Mouse (Mus musculus) C2C12 (cell line): ENCODE measurements around the gene Nudcd3. TPM values are rescaled to one million over a fixed set of nuclear protein-coding genes. Genes with fewer than 3 reads are reported as not detected.

Experiments used
- H3K27me3 ChIP-seq: one replicate; pipeline ENCODE4 v1.6.1; 2011; ENCODE audit not compliant: control insufficient read depth, insufficient read depth, insufficient read length
- H3K36me3 ChIP-seq: one replicate; pipeline ENCODE4 v1.6.1; 2011; ENCODE audit not compliant: control insufficient read depth, insufficient read depth
- H3K4me3 ChIP-seq: one replicate; pipeline ENCODE4 v1.5.1; 2011; ENCODE audit warnings: mild to moderate bottlenecking, control low read depth; ENCODE audit not compliant: poor library complexity, insufficient read depth, severe bottlenecking
- H3K79me2 ChIP-seq: one replicate; pipeline ENCODE4 v1.6.1; 2011; ENCODE audit not compliant: control insufficient read depth, insufficient read depth
- H3K79me3 ChIP-seq: one replicate; pipeline ENCODE4 v1.6.1; 2011; ENCODE audit warnings: low read depth, control low read depth
- H3ac ChIP-seq: one replicate; pipeline ENCODE3; 2011; ENCODE audit warnings: low read depth; ENCODE audit not compliant: control insufficient read depth, insufficient read length
- CEBPB ChIP-seq: IDR thresholded peaks from one replicate; pipeline ENCODE4 v1.6.1; 2011; ENCODE audit warnings: low read depth, mild to moderate bottlenecking, control low read depth, moderate library complexity
- CTCF ChIP-seq: IDR thresholded peaks from one replicate; pipeline ENCODE4 v1.5.1; 2011; ENCODE audit not compliant: control insufficient read depth, insufficient read depth, insufficient read length
- FOSL1 ChIP-seq: IDR thresholded peaks from one replicate; pipeline ENCODE4 v1.8.0; 2011; ENCODE audit warnings: mild to moderate bottlenecking, low read length; ENCODE audit not compliant: poor library complexity, insufficient read depth, severe bottlenecking
- MAX ChIP-seq: IDR thresholded peaks from one replicate; pipeline ENCODE4 v1.6.1; 2011; ENCODE audit warnings: mild to moderate bottlenecking, control low read depth
- MYOD1 ChIP-seq: IDR thresholded peaks from one replicate; pipeline ENCODE4 v1.6.1; 2011; ENCODE audit warnings: low read depth; ENCODE audit not compliant: control insufficient read depth, insufficient read length
- MYOG ChIP-seq: IDR thresholded peaks from one replicate; pipeline ENCODE4 v1.6.1; 2011; ENCODE audit not compliant: control insufficient read depth, insufficient read length; ENCODE audit errors: extremely low read depth
- USF1 ChIP-seq: IDR thresholded peaks from one replicate; pipeline ENCODE4 v1.6.1; 2011; ENCODE audit warnings: low read depth, mild to moderate bottlenecking, control low read depth, moderate library complexity
- polyA plus RNA-seq: library from polyadenylated mRNA; unstranded; fragments of >200 nt; fragmentation: generic; extraction: Trizol; gene quantifications from one replicate; pipeline ENCODE4 v1.2.1, GENCODE M21; 2012; ENCODE audit warnings: missing spikeins

Gene Nudcd3
- polyA plus RNA-seq, 1 experiment: 56.1 TPM

DNA sequence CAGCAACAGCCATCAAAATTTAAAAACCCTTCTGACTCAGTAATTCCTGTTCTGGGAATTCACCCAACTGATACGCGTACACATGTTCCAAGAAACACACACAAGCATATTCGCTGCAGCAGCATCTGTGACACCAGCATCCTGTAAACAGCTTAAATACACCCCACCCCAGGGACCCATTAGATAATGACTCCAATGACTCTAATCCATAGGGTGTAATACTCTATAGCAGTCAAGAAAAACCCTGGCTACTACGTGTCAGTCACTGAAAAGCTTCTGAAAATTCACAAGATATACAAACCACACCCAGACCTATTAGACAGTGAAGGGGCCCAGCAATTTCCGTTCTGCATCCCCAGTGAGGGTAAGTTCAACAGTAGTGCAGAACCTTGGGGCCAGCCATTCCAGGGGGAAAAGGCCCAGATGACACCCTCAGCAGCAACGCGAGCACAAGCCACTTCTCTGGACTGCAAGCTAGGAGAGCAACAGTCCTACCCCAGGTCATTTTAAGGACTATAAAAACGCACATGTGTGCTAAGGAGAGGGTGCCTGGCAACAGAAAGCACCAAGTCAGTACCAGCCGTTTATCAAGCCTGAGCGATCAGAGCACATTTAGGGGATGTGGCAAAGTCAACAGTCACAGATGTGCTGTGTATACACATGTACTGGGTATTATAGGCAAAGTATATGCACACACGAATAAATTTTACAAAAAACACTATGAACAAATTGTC, 15.8 kb downstream of the Nudcd3 start:
- Histone ChIP-seq H3K79me2 (peaks cover 96% of the 10 kb centered on the region), H3K27me3 (no peaks in the 10 kb centered on the region), H3K79me3 (peaks cover 80% of the 10 kb centered on the region), H3ac (no peak overlapping the region), H3K4me3 (no peak overlapping the region), H3K36me3 (peaks cover 27% of the 10 kb centered on the region)
- no peak for TF ChIP-seq MYOG
- TF ChIP-seq MAX: no peak
- TF ChIP-seq FOSL1: no peak
- no peak for TF ChIP-seq USF1
- TF ChIP-seq MYOD1: no peak
- no peak for TF ChIP-seq CTCF
- no peak for TF ChIP-seq CEBPB

DNA sequence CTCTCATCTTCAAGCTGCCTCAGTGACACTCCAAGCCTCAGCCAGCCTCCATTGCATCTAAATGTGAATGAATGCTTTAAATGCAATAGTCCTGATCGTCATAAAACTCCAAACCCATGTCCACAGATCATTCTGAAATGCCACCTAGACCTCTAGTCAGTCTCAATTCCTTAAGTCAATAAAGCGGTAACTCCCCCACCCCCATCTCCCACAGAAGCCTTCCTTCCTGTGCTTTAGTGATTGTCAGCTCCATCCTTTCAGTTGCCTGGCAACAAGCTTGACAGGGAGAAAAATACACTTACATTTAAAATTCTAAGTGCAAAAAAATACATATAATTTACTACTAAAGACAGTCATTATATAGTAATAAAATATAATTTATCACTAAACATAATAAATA, 17.0 kb downstream of the Nudcd3 start:
- Histone ChIP-seq H3K79me2 (peaks cover 96% of the 10 kb centered on the region), H3K36me3 (peaks cover 22% of the 10 kb centered on the region), H3K27me3 (no peaks in the 10 kb centered on the region), H3ac (no peak overlapping the region), H3K4me3 (no peak overlapping the region), H3K79me3 (peaks cover 82% of the 10 kb centered on the region)
- TF ChIP-seq MYOD1 (no peak), USF1 (no peak), MAX (no peak), CEBPB (no peak), MYOG (no peak), CTCF (no peak)

DNA sequence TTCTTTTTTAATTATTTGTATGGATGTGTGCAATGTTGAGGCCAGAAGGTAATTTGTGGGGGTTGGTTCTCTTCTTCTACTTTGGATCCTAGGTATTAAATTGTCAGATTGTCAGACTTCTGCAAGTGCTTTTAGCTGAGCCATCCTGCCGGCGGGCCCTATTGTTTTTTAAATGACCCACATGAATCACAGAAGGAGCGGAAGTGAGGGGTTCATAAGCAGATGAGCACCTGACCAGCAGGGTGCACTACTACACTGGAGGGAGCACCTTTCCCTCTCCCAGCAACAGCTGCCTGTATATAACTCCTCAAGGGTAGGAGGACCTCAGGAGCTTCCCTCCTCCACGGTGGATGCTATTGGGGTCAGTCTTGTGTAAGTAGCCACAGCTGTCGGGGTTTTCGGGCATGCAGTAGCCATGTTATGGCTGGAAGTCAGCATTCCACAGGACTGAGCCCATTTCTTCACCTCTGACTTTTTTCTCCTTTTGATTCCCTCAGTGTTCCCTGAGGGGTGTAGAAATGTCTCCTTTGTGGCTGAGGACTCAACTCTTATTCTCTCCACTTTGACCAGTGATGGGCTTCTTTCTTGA, 19.3 kb downstream of the Nudcd3 start:
- H3K36me3 ChIP-seq: peaks cover 4% of the 10 kb centered on the region

DNA sequence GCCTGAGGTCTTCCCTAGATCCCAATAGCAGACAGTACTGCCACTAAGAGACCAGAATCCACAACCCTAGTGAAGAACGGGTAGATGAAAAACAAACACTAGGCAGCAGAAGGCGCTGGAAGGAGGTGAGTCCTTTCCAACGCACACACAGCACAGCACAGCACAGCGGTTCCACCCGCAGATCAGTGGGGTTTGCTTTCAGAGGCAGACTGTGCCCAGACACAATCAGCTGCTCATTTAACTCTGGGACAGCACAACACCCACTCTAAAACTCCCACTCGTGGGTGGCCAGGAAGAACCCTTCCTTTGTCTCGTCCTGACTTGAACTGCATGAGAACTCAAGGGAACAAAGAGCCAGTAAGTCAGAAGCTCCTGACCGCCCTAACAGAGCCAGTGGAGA, 21.0 kb downstream of the Nudcd3 start:
- Histone ChIP-seq H3K79me3 (peaks cover 81% of the 10 kb centered on the region), H3ac (no peak overlapping the region), H3K79me2 (peaks cover 98% of the 10 kb centered on the region), H3K4me3 (no peak overlapping the region), H3K36me3 (no peaks in the 10 kb centered on the region), H3K27me3 (no peaks in the 10 kb centered on the region)
- no peak for TF ChIP-seq CEBPB
- no peak for TF ChIP-seq USF1
- TF ChIP-seq MYOD1: no peak
- no peak for TF ChIP-seq CTCF
- no peak for TF ChIP-seq MAX
- TF ChIP-seq MYOG: no peak
- TF ChIP-seq FOSL1: no peak

More for the DNA sequence above, 19.3 kb downstream of the Nudcd3 start:
- Histone ChIP-seq H3K4me3 (no peak overlapping the region), H3K27me3 (no peaks in the 10 kb centered on the region), H3ac (no peak overlapping the region), H3K79me3 (peaks cover 88% of the 10 kb centered on the region), H3K79me2 (peaks cover 99% of the 10 kb centered on the region)
- no peak for TF ChIP-seq MYOD1
- no peak for TF ChIP-seq MYOG
- TF ChIP-seq CTCF: no peak
- TF ChIP-seq USF1: no peak

DNA sequence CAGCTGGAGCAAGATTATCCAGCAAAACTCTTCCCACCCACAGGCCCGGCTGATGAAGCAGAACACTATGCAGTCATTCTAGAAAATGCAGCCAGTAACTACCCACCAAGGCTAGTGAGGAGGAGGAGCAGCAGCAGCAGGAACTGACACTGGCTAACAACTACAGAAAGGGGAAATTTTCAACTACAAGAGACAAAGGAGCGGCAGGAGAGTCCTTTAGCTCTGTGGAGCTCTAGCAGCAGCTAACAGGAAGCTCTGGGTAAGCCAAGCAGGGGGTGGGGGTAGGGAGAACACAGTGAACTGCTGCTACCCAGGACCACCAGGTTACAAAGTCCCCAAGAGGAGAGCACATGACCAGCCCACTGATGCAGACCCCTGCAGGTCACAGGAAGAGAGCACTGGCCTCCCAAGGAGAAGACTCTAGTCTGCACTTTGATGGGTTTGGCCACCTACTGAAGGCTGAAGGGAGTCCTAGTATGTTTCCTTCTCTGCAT, 21.5 kb downstream of the Nudcd3 start:
- Histone ChIP-seq H3K79me3 (peaks cover 81% of the 10 kb centered on the region), H3ac (no peak overlapping the region), H3K27me3 (no peaks in the 10 kb centered on the region), H3K36me3 (no peaks in the 10 kb centered on the region), H3K4me3 (no peak overlapping the region), H3K79me2 (peaks cover 98% of the 10 kb centered on the region)
- no peak for TF ChIP-seq CEBPB
- TF ChIP-seq MAX: no peak
- no peak for TF ChIP-seq CTCF
- TF ChIP-seq USF1: no peak
- no peak for TF ChIP-seq MYOD1
- TF ChIP-seq MYOG: no peak
- TF ChIP-seq FOSL1: no peak
